Mouse (Mus musculus) myocyte (in vitro differentiated cells): ENCODE data around the gene Slc39a11. TPM values are rescaled to one million over a fixed set of nuclear protein-coding genes. Genes with fewer than 3 reads are reported as not detected.

Experiments
- H3K27me3 ChIP-seq: one replicate; pipeline ENCODE4 v1.6.1; 2011; ENCODE audit not compliant: control insufficient read depth, insufficient read depth, insufficient read length
- H3K36me3 ChIP-seq: one replicate; pipeline ENCODE4 v1.6.1; 2011; ENCODE audit not compliant: control insufficient read depth, insufficient read depth
- H3K4me2 ChIP-seq: one replicate; pipeline ENCODE4 v1.6.1; 2011; ENCODE audit warnings: low read depth, control low read depth
- H3K4me3 ChIP-seq: one replicate; pipeline ENCODE4 v1.5.1; 2011; ENCODE audit warnings: mild to moderate bottlenecking, control low read depth, moderate library complexity
- H3K79me2 ChIP-seq: one replicate; pipeline ENCODE4 v1.6.1; 2011; ENCODE audit not compliant: control insufficient read depth, insufficient read depth
- H3ac ChIP-seq: one replicate; pipeline ENCODE4 v1.6.1; 2011; ENCODE audit not compliant: control insufficient read depth, insufficient read length
- CEBPB ChIP-seq: IDR thresholded peaks from 2 replicates; pipeline ENCODE4 v1.6.1; 2011; ENCODE audit warnings: mild to moderate bottlenecking, moderate library complexity; ENCODE audit not compliant: poor library complexity, insufficient read depth, severe bottlenecking
- E2F4 ChIP-seq: IDR thresholded peaks from one replicate; pipeline ENCODE4 v1.6.1; 2011; ENCODE audit warnings: mild to moderate bottlenecking, control low read depth, moderate library complexity; ENCODE audit not compliant: insufficient read depth
- MAX ChIP-seq: IDR thresholded peaks from one replicate; pipeline ENCODE4 v1.6.1; 2011; ENCODE audit warnings: low read depth, mild to moderate bottlenecking, control low read depth
- MYOD1 ChIP-seq, 3 experiments: IDR thresholded peaks; one replicate each; pipeline ENCODE4 v1.6.1; 2011; ENCODE audit warnings: control low read depth in 2 of 3, low read depth in 2 of 3, mild to moderate bottlenecking in 2 of 3, moderate library complexity in 1 of 3; ENCODE audit not compliant: insufficient read length in 2 of 3, control insufficient read depth in 1 of 3
- MYOG ChIP-seq, 3 experiments: IDR thresholded peaks; one replicate each; pipeline ENCODE4 v1.6.1; 2011; ENCODE audit warnings: control low read depth in 2 of 3, low read depth in 2 of 3, mild to moderate bottlenecking in 2 of 3; ENCODE audit not compliant: insufficient read length in 2 of 3, control insufficient read depth in 1 of 3, insufficient read depth in 1 of 3
- POLR2A ChIP-seq: IDR thresholded peaks from one replicate; pipeline ENCODE4 v1.6.1; 2011; ENCODE audit warnings: low read depth, mild to moderate bottlenecking, control low read depth, moderate library complexity; ENCODE audit not compliant: insufficient read length
- POLR2AphosphoS2 ChIP-seq: IDR thresholded peaks from one replicate; pipeline ENCODE4 v1.6.1; 2011; ENCODE audit warnings: low read depth, control low read depth; ENCODE audit not compliant: insufficient read length
- REST ChIP-seq: IDR thresholded peaks from one replicate; pipeline ENCODE4 v1.6.1; 2011; ENCODE audit warnings: mild to moderate bottlenecking, control low read depth, moderate library complexity; ENCODE audit not compliant: insufficient read depth, insufficient read length
- SRF ChIP-seq: IDR thresholded peaks from one replicate; pipeline ENCODE4 v1.6.1; 2011; ENCODE audit warnings: low read depth; ENCODE audit not compliant: control insufficient read depth, insufficient read length
- TCF12 ChIP-seq: IDR thresholded peaks from one replicate; pipeline ENCODE4 v1.6.1; 2011; ENCODE audit warnings: mild to moderate bottlenecking, control low read depth; ENCODE audit not compliant: poor library complexity, insufficient read depth, severe bottlenecking
- TCF3 ChIP-seq: IDR thresholded peaks from one replicate; pipeline ENCODE4 v1.6.1; 2011; ENCODE audit warnings: low read depth, control low read depth; ENCODE audit not compliant: insufficient read length
- USF1 ChIP-seq: IDR thresholded peaks from one replicate; pipeline ENCODE4 v1.6.1; 2011; ENCODE audit warnings: low read depth, mild to moderate bottlenecking, control low read depth, moderate library complexity
- polyA plus RNA-seq: library from polyadenylated mRNA; unstranded; fragments of >200 nt; fragmentation: generic; extraction: Trizol; gene quantifications from one replicate; pipeline ENCODE4 v1.2.1, GENCODE M21; 2012; ENCODE audit warnings: missing spikeins

The Slc39a11 gene
- polyA plus RNA-seq, 1 experiment = 15.7 TPM

- Histone ChIP-seq H3K4me3 (peak within 1 kb of the TSS; percentile 83), H3K36me3 (peaks cover 9% of the 10 kb centered on the region), H3K27me3 (no peaks in the 10 kb centered on the region), H3K4me2 (peak within 1 kb of the TSS; percentile 99), H3ac (peak within 1 kb of the TSS; percentile 93), H3K79me2 (peaks cover 66% of the 10 kb centered on the region)
- TF ChIP-seq MYOG (IDR thresholded peaks at IDR 0.05; ENCODE audit: control insufficient read depth in 1 of 3, insufficient read depth in 1 of 3, insufficient read length in 2 of 3, low read depth in 2 of 3) (no peak), CEBPB (no peak), TCF12 (no peak), POLR2AphosphoS2 (peak; percentile 72), SRF (no peak), USF1 (no peak), MAX (peak; percentile 95), REST (no peak), TCF3 (no peak), MYOD1 (IDR thresholded peaks at IDR 0.05; ENCODE audit: control insufficient read depth in 1 of 3, insufficient read length in 2 of 3, low read depth in 2 of 3) (peak in 1 of 3 experiments; percentile 38), POLR2A (peak; percentile 76)
These were observed 34.3 kb upstream of the Slc39a11 start, which contains the start of the genes Fam104a and D11Wsu47e for GRCm38 (mm10) chr11:113683957-113684706. Gene Fam104a, minus strand, starts transcription at chr11:113684155. Gene D11Wsu47e, plus strand, starts transcription at chr11:113684412.

DNA sequence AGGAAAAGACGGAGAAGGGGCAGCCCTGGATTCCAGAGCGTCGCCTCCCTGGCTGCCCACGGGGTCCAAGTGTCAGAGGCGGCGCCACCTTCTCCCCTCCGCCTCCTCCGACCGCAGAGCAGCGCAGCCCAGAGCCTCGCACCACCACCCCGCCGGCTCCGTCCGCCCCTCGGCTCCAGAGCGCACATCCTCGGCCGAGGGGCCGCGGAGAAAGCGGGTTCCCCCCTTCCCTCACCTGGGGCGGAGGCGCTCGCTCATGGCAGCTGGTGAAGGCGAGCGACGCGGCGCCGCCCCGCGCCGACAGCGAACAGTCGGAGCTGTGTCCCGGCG lies 33.7 kb upstream of the Slc39a11 start:
- no peak overlapping the region for H3K4me2 ChIP-seq
- peaks cover 9% of the 10 kb centered on the region for H3K36me3 ChIP-seq
- H3K79me2 ChIP-seq = peaks cover 71% of the 10 kb centered on the region
- H3ac ChIP-seq = peak overlapping the region; percentile 93
- no peaks in the 10 kb centered on the region for H3K27me3 ChIP-seq
- peak in 1 of 3 experiments; percentile 0 for TF ChIP-seq MYOD1 (IDR thresholded peaks at IDR 0.05; ENCODE audit: control insufficient read depth in 1 of 3, insufficient read length in 2 of 3, low read depth in 2 of 3)
- no peak for TF ChIP-seq SRF
- peak in 1 of 3 experiments; percentile 28 for TF ChIP-seq MYOG (IDR thresholded peaks at IDR 0.05; ENCODE audit: control insufficient read depth in 1 of 3, insufficient read depth in 1 of 3, insufficient read length in 2 of 3, low read depth in 2 of 3)
- peak overlapping the region; percentile 83 for H3K4me3 ChIP-seq

- H3K36me3 ChIP-seq = peaks cover 9% of the 10 kb centered on the region
- peaks cover 76% of the 10 kb centered on the region for H3K79me2 ChIP-seq
- H3K4me2 ChIP-seq = peak overlapping the region; percentile 99
- H3ac ChIP-seq = peak overlapping the region; percentile 93
- TF ChIP-seq MAX (no peak), MYOD1 (IDR thresholded peaks at IDR 0.05; ENCODE audit: control insufficient read depth in 1 of 3, insufficient read length in 2 of 3, low read depth in 2 of 3) (peak in 2 of 3 experiments; percentile 34 to 75), POLR2AphosphoS2 (no peak), REST (no peak), SRF (no peak), POLR2A (peak; percentile 17), USF1 (no peak), TCF12 (no peak), E2F4 (no peak), TCF3 (no peak), CEBPB (no peak), MYOG (IDR thresholded peaks at IDR 0.05; ENCODE audit: control insufficient read depth in 1 of 3, insufficient read depth in 1 of 3, insufficient read length in 2 of 3, low read depth in 2 of 3) (peak in 1 of 3 experiments; percentile 23)
- H3K4me3 ChIP-seq = peak overlapping the region; percentile 83
- no peaks in the 10 kb centered on the region for H3K27me3 ChIP-seq
These were observed 33.2 kb upstream of the Slc39a11 start for GRCm38 (mm10) chr11:113682897-113683626.

- Histone ChIP-seq H3K36me3 (peaks cover 2% of the 10 kb centered on the region), H3ac (no peak overlapping the region), H3K27me3 (no peaks in the 10 kb centered on the region), H3K79me2 (peaks cover 86% of the 10 kb centered on the region), H3K4me3 (peak overlapping the region; percentile 83), H3K4me2 (peak overlapping the region; percentile 99)
- TF ChIP-seq MYOG (IDR thresholded peaks at IDR 0.05; ENCODE audit: control insufficient read depth in 1 of 3, insufficient read depth in 1 of 3, insufficient read length in 2 of 3, low read depth in 2 of 3) = no peak
- no peak for TF ChIP-seq MYOD1 (IDR thresholded peaks at IDR 0.05; ENCODE audit: control insufficient read depth in 1 of 3, insufficient read length in 2 of 3, low read depth in 2 of 3)
- no peak for TF ChIP-seq SRF
- no peak for TF ChIP-seq POLR2A
- TF ChIP-seq POLR2AphosphoS2 = no peak
- TF ChIP-seq E2F4 = no peak
- peak; percentile 17 for TF ChIP-seq USF1
- no peak for TF ChIP-seq CEBPB
- TF ChIP-seq MAX = no peak
These were observed 32.1 kb upstream of the Slc39a11 start for GRCm38 (mm10) chr11:113681979-113682378.
